Mouse (Mus musculus): ENCODE results near the gene Gm28729.
"Not testable (repeated sequence)": the region's sequence is repeated elsewhere in the genome, so short reads cannot be mapped to it uniquely, and the experiment has no call there.

The Gm28729 gene

DNA sequence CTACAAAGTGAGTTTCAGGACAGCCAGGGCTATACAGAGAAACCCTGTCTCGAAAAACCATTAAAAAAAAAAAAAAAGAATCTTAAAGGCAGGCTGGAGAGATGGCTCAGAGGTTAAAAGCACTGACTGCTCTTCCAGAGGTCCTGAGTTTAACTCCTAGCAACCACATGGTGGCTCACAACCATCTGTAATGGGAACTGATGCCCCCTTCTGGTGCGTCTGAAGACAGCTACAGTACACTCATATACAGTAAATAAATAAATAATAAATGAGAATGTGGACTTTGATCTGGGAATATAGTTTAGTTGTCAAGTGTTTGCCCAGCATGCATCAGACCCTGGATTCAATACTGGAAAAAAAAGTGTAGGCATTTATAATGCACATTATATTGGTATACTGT, 3.5 kb downstream of the Gm28729 start:
- in situ Hi-C loops (cut with MboI) = not testable (repeated sequence)

DNA sequence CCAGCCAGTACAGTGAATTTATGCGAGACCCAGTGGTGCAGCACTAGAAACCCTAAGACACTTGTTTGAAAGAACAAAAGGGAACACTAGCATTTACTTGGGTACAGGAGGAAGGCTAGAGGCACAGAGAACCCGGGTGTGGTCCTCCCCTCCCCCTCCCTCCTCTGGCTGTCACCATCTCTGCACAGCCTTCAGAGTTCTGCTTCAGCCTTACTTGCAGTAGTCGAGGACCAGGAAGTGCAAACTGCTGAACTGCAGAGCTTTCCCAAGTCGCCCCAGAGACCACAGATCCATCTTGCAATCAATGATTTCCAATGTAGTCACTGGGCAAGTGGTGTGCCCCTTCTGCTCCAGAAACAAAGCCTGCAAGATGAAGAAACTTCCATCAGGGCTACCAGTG, 7.6 kb downstream of the Gm28729 start:
- in situ Hi-C loops (cut with MboI) = no loop called here

DNA sequence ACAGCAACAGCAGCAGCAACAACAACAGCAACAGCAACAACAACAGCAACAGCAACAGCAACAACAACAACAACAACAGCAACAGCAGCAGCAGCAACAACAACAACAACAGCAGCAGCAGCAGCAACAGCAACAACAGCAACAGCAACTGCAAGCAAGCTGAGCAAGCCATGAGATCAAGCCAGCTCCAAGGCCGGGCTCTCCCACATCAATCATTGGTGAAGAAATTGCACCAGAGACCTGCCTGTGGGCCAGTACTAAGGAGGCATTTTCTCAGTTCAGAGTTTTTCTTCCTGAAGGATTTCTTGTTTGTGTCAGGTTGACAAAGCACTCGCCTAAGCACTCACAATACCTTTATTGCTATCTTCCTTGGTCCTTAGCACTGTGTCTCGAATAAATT, 8.3 kb downstream of the Gm28729 start:
- in situ Hi-C loops (cut with MboI) = no loop called here

- in situ Hi-C loops (cut with MboI) = no loop called here
Observed at GRCm38 (mm10) chr9:96515737-96516136, 9.3 kb downstream of the Gm28729 start.

- in situ Hi-C loops (cut with MboI) = no loop called here
Observed at GRCm38 (mm10) chr9:96514278-96514677, 10.8 kb downstream of the Gm28729 start.

DNA sequence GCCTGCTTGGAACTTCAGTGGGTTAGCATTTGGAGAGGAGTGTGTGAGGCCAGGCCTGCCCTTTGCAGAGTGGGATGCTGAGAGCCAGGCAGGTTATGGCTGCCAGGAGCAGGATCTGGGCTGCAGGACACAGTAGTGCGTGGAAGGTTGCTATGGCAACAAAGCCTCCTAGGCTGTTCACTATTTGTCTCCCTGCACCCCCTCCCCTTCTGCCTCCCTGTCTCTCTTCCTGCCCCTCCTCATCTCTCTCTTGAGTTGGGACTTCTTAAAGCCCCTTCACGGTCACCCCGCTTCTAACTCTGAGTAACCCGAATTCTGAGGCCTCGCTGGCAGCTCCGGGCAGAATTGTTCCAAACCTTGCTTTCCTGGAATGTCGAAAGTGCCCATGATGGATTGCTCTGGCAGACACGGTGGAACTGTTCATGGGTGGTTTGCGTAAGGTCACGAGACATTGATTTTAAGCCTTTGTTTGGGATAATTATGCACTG, 19.0 kb downstream of the Gm28729 start:
- in situ Hi-C loops (cut with MboI) = no loop called here

- in situ Hi-C loops (cut with MboI) = no loop called here
Observed at GRCm38 (mm10) chr9:96505156-96505555, 19.9 kb downstream of the Gm28729 start.

DNA sequence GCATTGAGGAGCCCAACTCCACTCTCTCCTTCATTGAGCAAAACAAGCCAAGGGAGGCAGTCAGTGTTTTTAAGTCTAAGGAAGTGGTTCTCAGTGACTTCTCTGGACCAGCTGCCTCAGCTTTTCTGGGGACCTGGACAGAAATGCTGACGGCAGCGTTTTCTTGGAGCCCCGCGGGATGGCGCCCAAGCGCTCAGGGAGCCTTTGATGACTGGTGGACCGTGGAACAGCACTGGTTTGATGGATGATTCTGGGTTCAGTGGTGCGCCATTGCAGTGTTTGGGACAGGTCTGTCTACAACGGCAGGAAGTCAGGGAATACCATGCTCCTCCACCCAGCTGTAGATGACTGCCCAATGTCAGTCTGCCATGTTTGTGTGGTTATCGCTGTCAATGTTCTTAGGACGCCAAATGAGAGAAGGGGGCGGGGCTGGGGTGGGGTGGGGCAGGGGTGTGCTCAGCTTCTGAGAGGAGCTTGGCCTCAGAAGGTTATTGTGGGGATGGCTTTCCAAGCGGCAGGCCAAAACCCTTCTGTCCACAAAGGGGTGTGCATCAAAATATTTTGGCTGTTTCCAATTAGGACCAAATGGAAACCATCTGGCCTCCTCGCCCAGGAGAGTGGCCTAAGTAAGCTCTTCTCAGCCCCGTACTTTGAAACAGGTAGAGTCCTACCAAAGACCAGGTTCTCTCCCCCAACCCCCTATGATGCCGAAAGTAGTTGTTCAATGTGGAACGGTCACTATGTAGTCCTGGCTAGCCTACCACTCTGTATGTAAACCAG, 20.8 kb downstream of the Gm28729 start:
- in situ Hi-C loops (cut with MboI) = no loop called here

GRCm38 (mm10) chr9:96502856-96503610, 22.0 kb downstream of the Gm28729 start:
- in situ Hi-C loops (cut with MboI) = no loop called here

DNA sequence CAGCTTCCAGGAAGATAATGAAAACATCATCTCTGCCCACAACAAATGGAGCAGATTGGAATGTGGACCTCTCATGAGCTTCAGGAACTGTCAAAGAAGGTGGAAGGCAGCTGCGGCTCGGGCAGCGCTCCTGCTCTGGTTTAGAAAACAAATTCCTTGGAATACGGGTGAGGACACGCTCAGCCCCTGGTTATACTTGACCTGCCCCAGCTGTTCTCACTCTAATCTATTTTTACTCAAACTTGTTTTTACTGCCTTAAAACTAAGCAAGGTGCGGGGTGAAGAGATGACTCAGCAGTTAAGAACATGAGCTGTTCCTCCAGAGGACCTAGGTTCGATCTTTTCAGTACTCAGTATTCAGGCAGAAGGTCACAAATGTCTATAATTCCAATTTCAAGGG, 23.8 kb downstream of the Gm28729 start:
- in situ Hi-C loops (cut with MboI) = no loop called here

- in situ Hi-C loops (cut with MboI) = no loop called here
Observed at GRCm38 (mm10) chr9:96493212-96493611, 31.9 kb downstream of the Gm28729 start.

- in situ Hi-C loops (cut with MboI) = no loop called here
Observed at GRCm38 (mm10) chr9:96491810-96492209, 33.3 kb downstream of the Gm28729 start.

GRCm38 (mm10) chr9:96487869-96488268, 37.2 kb downstream of the Gm28729 start:
- in situ Hi-C loops (cut with MboI) = not testable (repeated sequence)

DNA sequence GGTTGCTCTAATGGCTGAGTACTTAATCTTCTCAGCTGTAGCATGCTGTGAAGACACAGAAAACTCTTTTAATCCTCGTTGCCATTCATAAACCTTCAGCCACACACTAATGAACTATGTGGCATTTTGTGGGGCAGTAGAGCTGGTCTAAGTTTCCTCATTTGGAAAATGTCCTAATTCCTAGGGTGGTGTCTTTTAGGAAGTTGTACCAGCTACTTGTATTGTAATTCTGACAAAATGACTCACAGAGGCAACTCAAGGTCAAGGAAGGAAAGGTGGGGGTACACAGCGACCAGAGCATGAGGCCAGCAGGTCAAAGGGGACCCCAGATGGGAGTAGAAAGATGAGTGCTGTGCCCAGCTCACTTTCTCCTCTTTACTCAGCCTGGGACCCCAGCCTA, 41.4 kb downstream of the Gm28729 start:
- in situ Hi-C loops (cut with MboI) = no loop called here

GRCm38 (mm10) chr9:96483028-96483427, 42.0 kb downstream of the Gm28729 start:
- in situ Hi-C loops (cut with MboI) = no loop called here

DNA sequence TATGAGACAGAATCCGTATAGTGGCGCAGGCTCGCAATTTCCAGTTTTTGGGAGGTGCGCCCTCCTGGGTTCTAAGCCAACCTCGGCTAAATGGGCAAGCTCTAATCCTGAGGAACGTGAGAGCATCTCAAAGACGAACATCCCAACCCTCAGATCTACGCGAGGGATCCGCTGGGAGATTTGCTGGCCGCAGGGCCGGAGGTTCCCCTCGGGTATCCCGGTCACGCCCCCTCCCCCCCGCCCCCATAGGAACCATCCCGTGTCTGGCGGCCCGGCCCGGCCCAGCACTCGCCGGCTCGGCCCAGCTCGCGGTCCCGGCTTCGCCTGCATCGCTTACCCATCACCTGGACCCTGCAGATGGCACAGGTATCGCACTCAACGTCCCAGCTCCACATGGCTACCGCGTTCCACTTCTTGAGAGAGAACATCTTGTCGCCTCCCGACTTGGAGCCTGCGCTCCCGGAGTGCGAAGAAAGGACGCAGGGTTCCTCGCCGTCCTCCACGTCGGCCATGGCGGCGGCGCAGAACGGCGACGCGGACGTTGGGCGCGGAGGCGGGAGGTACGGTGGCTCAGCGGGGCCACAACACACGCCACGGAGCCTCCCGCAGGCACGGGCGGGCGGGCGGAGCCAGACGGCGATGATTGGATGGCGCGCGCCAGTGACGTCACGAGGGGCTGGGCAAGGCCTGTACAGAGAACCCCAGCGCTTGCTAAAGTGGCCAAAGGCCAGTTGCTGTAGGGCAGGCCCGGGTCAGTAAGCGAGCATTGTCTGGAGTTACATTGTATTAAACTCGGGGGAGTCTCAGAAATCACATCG, 46.8 kb downstream of the Gm28729 start, which contains the start of gene Rnf7:
Gene Rnf7 (minus strand): TSS at position 605 of the 818 bp plus-strand sequence.
- in situ Hi-C loops (cut with MboI) = loop anchor here (10.0 kb wide), 1 partner anchor 123 kb away; no protein-coding TSS in a partner anchor

GRCm38 (mm10) chr9:96472356-96472755, 52.7 kb downstream of the Gm28729 start:
- in situ Hi-C loops (cut with MboI) = loop anchor here (10.0 kb wide), 1 partner anchor 118 kb away; no protein-coding TSS in a partner anchor

GRCm38 (mm10) chr9:96471681-96472080, 53.4 kb downstream of the Gm28729 start:
- in situ Hi-C loops (cut with MboI) = loop anchor here (10.0 kb wide), 1 partner anchor 117 kb away; no protein-coding TSS in a partner anchor

DNA sequence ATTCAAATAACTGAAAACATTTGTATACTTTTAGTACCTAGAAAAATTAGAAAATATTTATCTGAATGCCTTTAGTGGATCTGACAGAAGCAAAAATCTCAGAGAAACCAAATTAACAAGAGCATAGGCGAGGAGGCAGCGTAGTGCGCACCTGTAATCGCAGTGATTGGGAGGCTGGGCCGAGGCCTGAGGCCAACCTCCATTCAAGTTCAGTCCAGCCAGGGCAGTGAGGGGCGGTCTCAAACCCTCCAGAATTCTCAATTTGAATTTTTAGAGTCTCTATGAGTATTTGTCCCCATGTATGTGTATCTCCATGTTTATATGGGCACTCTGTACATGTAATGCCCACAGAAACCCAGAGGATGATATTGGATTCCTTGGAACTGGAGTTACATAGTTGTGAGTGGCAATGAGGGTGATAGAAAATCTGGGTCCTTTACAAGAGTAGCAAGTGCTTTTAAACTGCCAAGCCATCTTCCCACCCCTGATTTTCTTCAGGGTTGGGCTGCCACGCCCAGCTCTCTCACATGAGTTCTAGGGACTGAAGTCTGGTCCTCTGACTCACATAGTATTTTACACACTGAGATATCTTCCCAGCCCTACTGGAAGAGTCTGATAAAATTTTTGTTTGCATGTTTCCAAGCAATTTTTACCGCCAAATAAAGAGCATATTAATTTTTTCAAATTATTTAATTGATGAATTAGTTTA, 54.6 kb downstream of the Gm28729 start:
- in situ Hi-C loops (cut with MboI) = loop anchor here (10.0 kb wide), 1 partner anchor 116 kb away; no protein-coding TSS in a partner anchor

DNA sequence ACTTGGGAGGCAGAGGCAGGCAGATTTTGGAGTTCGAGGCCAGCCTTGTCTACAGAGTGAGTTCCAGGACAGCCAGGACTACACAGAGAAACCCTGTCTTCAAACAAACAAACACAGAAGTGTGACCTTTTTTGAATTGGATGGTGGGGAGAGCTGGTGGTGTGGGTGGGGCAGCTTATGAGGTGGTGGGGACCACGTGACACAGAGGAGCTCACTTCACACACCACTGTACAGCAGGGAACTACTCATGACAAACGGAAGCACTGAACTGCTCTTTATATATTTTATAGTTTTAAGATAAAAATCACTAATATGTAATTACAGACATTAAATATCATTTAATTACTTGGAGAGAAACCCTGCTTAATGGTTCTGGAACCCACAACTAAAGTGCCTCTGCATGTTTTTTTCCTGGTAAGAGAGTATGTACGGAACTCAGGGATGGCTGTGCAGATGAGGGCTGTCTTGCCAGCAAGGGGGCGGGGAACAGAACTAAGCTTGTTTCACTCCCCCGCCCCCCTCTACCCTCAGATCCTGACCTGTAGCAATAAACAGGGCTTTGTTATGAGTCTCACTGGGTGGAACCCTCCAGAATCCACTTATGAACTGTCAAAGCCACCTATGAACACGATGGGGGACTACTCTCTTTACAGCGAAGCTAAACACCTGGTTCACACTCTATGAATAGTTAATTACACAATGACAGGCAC, 55.4 kb downstream of the Gm28729 start:
- in situ Hi-C loops (cut with MboI) = loop anchor here (10.0 kb wide), 1 partner anchor 115 kb away; no protein-coding TSS in a partner anchor

Data from mature B cell (primary cell).